Mouse (Mus musculus) kidney, embryonic 14.5 days (tissue): ENCODE results near the gene Clic4. TPM values are rescaled to one million over a fixed set of nuclear protein-coding genes. Genes with fewer than 3 reads are reported as not detected.

ENCODE experiments used
- ATAC-seq: fragments of 200-750 bp; cut with Nextera tagmentation; 2 replicates; pipeline ENCODE4 v1.8.0; 2017; ENCODE audit warnings: moderate number of reproducible peaks, mild to moderate bottlenecking, moderate TSS enrichment, moderate library complexity; ENCODE audit not compliant: low FRiP score, low TSS enrichment
- H3K27ac ChIP-seq: fragments of 300-500 bp; sonication (generic); 2 replicates; pipeline ENCODE4 v1.5.1; 2014; ENCODE audit warnings: low read depth, mild to moderate bottlenecking, low read length, moderate library complexity, mixed read lengths
- H3K27me3 ChIP-seq: fragments of 300-500 bp; sonication (generic); 2 replicates; pipeline ENCODE4 v1.6.1; 2014; ENCODE audit warnings: mild to moderate bottlenecking, low read length; ENCODE audit not compliant: control insufficient read depth, insufficient read depth
- H3K36me3 ChIP-seq: fragments of 300-500 bp; sonication (generic); 2 replicates; pipeline ENCODE4 v1.6.1; 2014; ENCODE audit warnings: low read length, mixed read lengths; ENCODE audit not compliant: control insufficient read depth, insufficient read depth
- H3K4me1 ChIP-seq: fragments of 300-500 bp; sonication (generic); 2 replicates; pipeline ENCODE4 v1.6.1; 2014; ENCODE audit warnings: low read length, mixed read lengths; ENCODE audit not compliant: control insufficient read depth, insufficient read depth
- H3K4me2 ChIP-seq: fragments of 300-500 bp; sonication (generic); replicated peaks from 2 replicates; pipeline ENCODE4 v1.6.1; 2014; ENCODE audit warnings: low read depth, mild to moderate bottlenecking, low read length
- H3K4me3 ChIP-seq: fragments of 300-500 bp; sonication (generic); 2 replicates; pipeline ENCODE4 v1.5.1; 2014; ENCODE audit warnings: mild to moderate bottlenecking, low read length
- H3K9ac ChIP-seq: fragments of 300-500 bp; sonication (generic); 2 replicates; pipeline ENCODE4 v1.6.1; 2014; ENCODE audit warnings: low read depth, mild to moderate bottlenecking, low read length, moderate library complexity
- H3K9me3 ChIP-seq: fragments of 300-500 bp; sonication (generic); 2 replicates; pipeline ENCODE4 v1.6.1; 2016; ENCODE audit warnings: low read length; ENCODE audit not compliant: control insufficient read depth
- WGBS: fragments of 180-500 bp; shearing (Covaris S2); extraction: QIAGEN DNeasy Blood & Tissue Kit; methylation state at CpG from one replicate; pipeline ENCODE4 v1.1.7; 2014; 5-methylcytosine and 5-hydroxymethylcytosine counted together
- polyA plus RNA-seq: library from polyadenylated mRNA; unstranded; fragments of >200 nt; fragmentation: Nextera tagmentation; extraction: Ambion mirVana; gene quantifications from 2 replicates; pipeline ENCODE4 v1.2.1, GENCODE M21; 2014

Clic4 gene
- polyA plus RNA-seq, 1 experiment from 2014 or later = 132 TPM

- Histone ChIP-seq H3K4me3 (no peak overlapping the region), H3K36me3 (no peaks in the 10 kb centered on the region), H3K9me3 (no peaks in the 10 kb centered on the region), H3K27ac (no peak overlapping the region), H3K4me1 (peaks cover 15% of the 10 kb centered on the region; the same call in 1 of the 2 replicates), H3K27me3 (peaks cover 29% of the 10 kb centered on the region), H3K9ac (no peak overlapping the region), H3K4me2 (no peak overlapping the region)
- no peak for ATAC-seq
- WGBS = 72% methylated on average over 10 of the region's 10 CpGs
These were observed 103.5 kb downstream of the Clic4 start for GRCm38 (mm10) chr4:135169096-135169495.

GRCm38 (mm10) chr4:135167816-135168527 is 104.6 kb downstream of the Clic4 start:
- Histone ChIP-seq H3K27ac (no peak overlapping the region), H3K36me3 (no peaks in the 10 kb centered on the region), H3K9ac (0 out of 2 replicates have a peak overlapping the region, but pooled peaks have one; percentile 23), H3K27me3 (peaks cover 29% of the 10 kb centered on the region), H3K4me2 (no peak overlapping the region), H3K4me1 (peaks cover 15% of the 10 kb centered on the region; the same call in 1 of the 2 replicates), H3K9me3 (no peaks in the 10 kb centered on the region), H3K4me3 (no peak overlapping the region)
- no peak for ATAC-seq
- 50% methylated on average over 7 of the region's 7 CpGs for WGBS

GRCm38 (mm10) chr4:135166413-135167225 is 106.0 kb downstream of the Clic4 start:
- H3K27me3 ChIP-seq = peaks cover 27% of the 10 kb centered on the region
- H3K9me3 ChIP-seq = no peaks in the 10 kb centered on the region
- peaks cover 15% of the 10 kb centered on the region; the same call in 1 of the 2 replicates for H3K4me1 ChIP-seq
- H3K4me3 ChIP-seq = no peak overlapping the region
- H3K27ac ChIP-seq = no peak overlapping the region
- no peaks in the 10 kb centered on the region for H3K36me3 ChIP-seq
- no peak overlapping the region for H3K9ac ChIP-seq
- ATAC-seq = peak; percentile 48
- WGBS = 9% methylated on average over 22 of the region's 23 CpGs
- H3K4me2 ChIP-seq = no peak overlapping the region; the same call in 1 of the 2 replicates

GRCm38 (mm10) chr4:135165761-135166160 is 106.9 kb downstream of the Clic4 start:
- no peak for ATAC-seq
- 62% methylated on average over 6 of the region's 6 CpGs for WGBS
- H3K4me2 ChIP-seq = no peak overlapping the region
- no peaks in the 10 kb centered on the region for H3K9me3 ChIP-seq
- peaks cover 15% of the 10 kb centered on the region; the same call in 1 of the 2 replicates for H3K4me1 ChIP-seq
- peaks cover 24% of the 10 kb centered on the region for H3K27me3 ChIP-seq
- H3K27ac ChIP-seq = no peak overlapping the region
- no peak overlapping the region for H3K9ac ChIP-seq
- H3K4me3 ChIP-seq = no peak overlapping the region
- H3K36me3 ChIP-seq = no peaks in the 10 kb centered on the region

Other genes starting within 250 kb of the Clic4 start
- 0.11 TPM in 1 of 2 replicates, not detected in the other for gene Runx3, start 152.2 kb downstream of the Clic4 start, polyA plus RNA-seq
- gene Srrm1, start 80.5 kb upstream of the Clic4 start, polyA plus RNA-seq = 254 and 273 TPM in 2 replicates
- gene Ncmap, start 125.4 kb upstream of the Clic4 start, polyA plus RNA-seq = 2.5 and 2.9 TPM in 2 replicates
- gene Rcan3, start 161.0 kb upstream of the Clic4 start, polyA plus RNA-seq = 14.1 and 15.2 TPM in 2 replicates
- gene Stpg1, start 222.0 kb upstream of the Clic4 start, polyA plus RNA-seq = 0.64 and 0.81 TPM in 2 replicates
- 2.7 and 3.8 TPM in 2 replicates for gene Nipal3, start 222.2 kb upstream of the Clic4 start, polyA plus RNA-seq